Mouse (Mus musculus) small intestine, adult 2 months (tissue): ENCODE data around the gene Ubr4. TPM values are rescaled to one million over a fixed set of nuclear protein-coding genes. Genes with fewer than 3 reads are reported as not detected.
A peak's percentile ranks its signal among the peaks of the same experiment; 100 is the strongest.

Experiments used
- H3K27ac ChIP-seq: fragments of 200-500 bp; 2 replicates; pipeline ENCODE4 v1.5.1; 2012; ENCODE audit warnings: low read depth, low read length, control low read depth, inconsistent platforms; ENCODE audit not compliant: insufficient read depth
- H3K27me3 ChIP-seq: fragments of 200-500 bp; 2 replicates; pipeline ENCODE4 v1.6.1; 2012; ENCODE audit warnings: mild to moderate bottlenecking, moderate library complexity, low read length, inconsistent platforms; ENCODE audit not compliant: control insufficient read depth, insufficient read depth
- H3K36me3 ChIP-seq: fragments of 200-500 bp; 2 replicates; pipeline ENCODE4 v1.6.1; 2012; ENCODE audit warnings: mild to moderate bottlenecking, low read length, control low read depth, inconsistent platforms; ENCODE audit not compliant: control insufficient read depth, insufficient read depth
- H3K4me1 ChIP-seq: fragments of 200-500 bp; 2 replicates; pipeline ENCODE4 v1.6.1; 2012; ENCODE audit warnings: low read length, inconsistent platforms, mixed read lengths; ENCODE audit not compliant: control insufficient read depth, insufficient read depth, insufficient read length
- H3K4me3 ChIP-seq: fragments of 200-500 bp; 2 replicates; pipeline ENCODE4 v1.5.1; 2012; ENCODE audit warnings: low read depth, mild to moderate bottlenecking, control low read depth, inconsistent platforms, low read length, moderate library complexity
- CTCF ChIP-seq: fragments of 200-500 bp; IDR thresholded peaks from 2 replicates; pipeline ENCODE4 v1.5.1; 2012; ENCODE audit warnings: low read depth, mild to moderate bottlenecking, control low read depth, inconsistent platforms, low read length, moderate library complexity, mixed read lengths; ENCODE audit not compliant: insufficient replicate concordance, insufficient read length; ENCODE audit errors: extremely low read depth
- POLR2A ChIP-seq: fragments of 200-500 bp; IDR thresholded peaks from 2 replicates; pipeline ENCODE4 v1.6.1; 2012; ENCODE audit warnings: low read depth, mild to moderate bottlenecking, control low read depth, inconsistent platforms, low read length, moderate library complexity
- WGBS: fragments of 180-500 bp; shearing (Covaris S2); methylation state at CpG from one replicate; pipeline ENCODE4 v1.1.7; 2018; 5-methylcytosine and 5-hydroxymethylcytosine counted together
- polyA plus RNA-seq: library from polyadenylated mRNA; depleted of rRNA; stranded (reverse); fragments of >200 nt; gene quantifications from 2 replicates; pipeline ENCODE4 v1.2.3, GENCODE M21; 2012

The Ubr4 gene
- polyA plus RNA-seq, 1 experiment: 199 TPM

- 14% methylated on average over 24 of the region's 24 CpGs for WGBS
- Histone ChIP-seq H3K4me3 (peak overlapping the region; percentile 52), H3K27me3 (no peaks in the 10 kb centered on the region), H3K4me1 (peaks cover 5% of the 10 kb centered on the region; the same call in 1 of the 2 replicates), H3K36me3 (no peaks in the 10 kb centered on the region), H3K27ac (no peak overlapping the region)
- TF ChIP-seq POLR2A: no peak
- TF ChIP-seq CTCF: peak; percentile 86
Measured at GRCm38 (mm10) chr4:139336822-139337483, 15.5 kb upstream of the Ubr4 start.

GRCm38 (mm10) chr4:139338145-139338544 lies 14.3 kb upstream of the Ubr4 start:
- H3K4me3 ChIP-seq: no peak overlapping the region
- H3K4me1 ChIP-seq: peaks cover 5% of the 10 kb centered on the region; the same call in 1 of the 2 replicates
- WGBS: 64% methylated on average over 33 of the region's 33 CpGs
- no peaks in the 10 kb centered on the region for H3K36me3 ChIP-seq
- no peak overlapping the region for H3K27ac ChIP-seq
- H3K27me3 ChIP-seq: no peaks in the 10 kb centered on the region
- no peak for TF ChIP-seq POLR2A
- no peak for TF ChIP-seq CTCF

GRCm38 (mm10) chr4:139340835-139341234 lies 11.6 kb upstream of the Ubr4 start:
- TF ChIP-seq POLR2A: no peak
- no peak for TF ChIP-seq CTCF
- no peaks in the 10 kb centered on the region for H3K27me3 ChIP-seq
- no peak overlapping the region for H3K4me3 ChIP-seq
- peaks cover 5% of the 10 kb centered on the region; the same call in 1 of the 2 replicates for H3K4me1 ChIP-seq
- H3K36me3 ChIP-seq: no peaks in the 10 kb centered on the region
- H3K27ac ChIP-seq: no peak overlapping the region
- WGBS: 78% methylated on average over 4 of the region's 4 CpGs

- 37% methylated on average over 7 of the region's 7 CpGs for WGBS
- TF ChIP-seq CTCF (no peak), POLR2A (no peak)
- peaks cover 4% of the 10 kb centered on the region; the same call in 1 of the 2 replicates for H3K4me1 ChIP-seq
- H3K27me3 ChIP-seq: no peaks in the 10 kb centered on the region
- H3K27ac ChIP-seq: no peak overlapping the region
- H3K4me3 ChIP-seq: no peak overlapping the region
- peaks cover 6% of the 10 kb centered on the region; the same call in 1 of the 2 replicates for H3K36me3 ChIP-seq
Measured at GRCm38 (mm10) chr4:139341556-139342233, 10.7 kb upstream of the Ubr4 start.

- H3K36me3 ChIP-seq: peaks cover 17% of the 10 kb centered on the region
- TF ChIP-seq CTCF (no peak), POLR2A (no peak)
- H3K27ac ChIP-seq: no peak overlapping the region
- no peak overlapping the region for H3K4me3 ChIP-seq
- peaks cover 2% of the 10 kb centered on the region; the same call in 1 of the 2 replicates for H3K4me1 ChIP-seq
- no peaks in the 10 kb centered on the region for H3K27me3 ChIP-seq
- 44% methylated on average over 5 of the region's 5 CpGs for WGBS
Measured at GRCm38 (mm10) chr4:139343718-139344117, 8.7 kb upstream of the Ubr4 start.

GRCm38 (mm10) chr4:139345416-139346019 lies 6.9 kb upstream of the Ubr4 start:
- WGBS: 90% methylated on average over 23 of the region's 23 CpGs
- H3K27me3 ChIP-seq: no peaks in the 10 kb centered on the region
- H3K4me3 ChIP-seq: no peak overlapping the region
- peaks cover 2% of the 10 kb centered on the region; the same call in 1 of the 2 replicates for H3K4me1 ChIP-seq
- peaks cover 20% of the 10 kb centered on the region for H3K36me3 ChIP-seq
- no peak overlapping the region for H3K27ac ChIP-seq
- no peak for TF ChIP-seq CTCF

- peak overlapping the region; percentile 88 for H3K4me3 ChIP-seq
- 0% methylated on average over 7 of the region's 7 CpGs for WGBS
- H3K4me1 ChIP-seq: peaks cover 7% of the 10 kb centered on the region; the same call in 1 of the 2 replicates
- peak overlapping the region; percentile 98 for H3K27ac ChIP-seq
- H3K27me3 ChIP-seq: no peaks in the 10 kb centered on the region
- no peak for TF ChIP-seq CTCF
- TF ChIP-seq POLR2A: no peak
- H3K36me3 ChIP-seq: peaks cover 22% of the 10 kb centered on the region
Measured at GRCm38 (mm10) chr4:139352832-139353231, 423 bp downstream of the Ubr4 start.
